Mouse (Mus musculus): ENCODE measurements at regions not wholly inside any gene's neighbourhood (a gene's known extent, or its start where the extent isn't known, plus 50 kb on each side); places are given as distances from the start of the nearest gene placed in this dataset.
A peak's percentile ranks its signal among the peaks of the same experiment; 100 is the strongest.

DNA sequence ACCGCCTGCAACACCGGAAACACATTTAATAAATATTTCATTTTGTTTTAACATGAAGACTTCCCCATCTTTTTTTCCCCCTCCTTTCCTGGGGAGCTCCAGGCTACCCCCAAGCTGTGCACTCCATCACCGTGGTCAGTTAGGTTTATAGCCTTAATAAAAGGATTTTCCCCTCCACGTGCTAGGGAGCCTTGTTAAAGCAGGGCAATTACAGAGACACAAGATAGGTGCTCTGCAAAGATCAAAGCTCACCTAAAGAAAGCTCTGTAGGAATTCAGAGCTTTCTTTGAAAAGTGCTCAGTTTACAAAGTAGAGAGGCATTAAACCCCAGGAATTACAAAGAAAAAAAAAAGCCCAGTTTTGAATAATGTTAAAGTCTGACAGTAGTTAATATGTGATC, 61.6 kb upstream of the Etaa1 start:
- no peak for DNase-seq (ENCODE audit: low spot score in 2 of 2)

DNA sequence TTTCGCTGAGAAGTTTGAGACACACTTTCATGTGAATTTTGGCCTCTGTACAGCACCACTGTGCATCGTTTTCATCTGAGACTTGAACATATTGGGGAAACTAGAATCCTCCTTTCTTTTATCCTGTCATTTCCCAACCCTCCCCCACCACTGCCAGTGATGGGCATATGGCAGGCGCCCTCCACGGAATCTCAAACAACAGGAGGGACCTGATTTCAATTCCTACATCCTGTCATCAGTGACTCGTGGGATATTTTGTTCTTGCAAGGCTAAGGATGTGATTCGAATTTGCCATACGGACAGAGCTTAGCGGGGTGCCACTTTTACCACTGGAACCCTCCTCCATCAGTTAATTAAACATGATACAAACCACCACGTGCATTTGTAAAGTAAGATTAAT, 60.9 kb upstream of the Etaa1 start:
- DNase-seq (ENCODE audit: low spot score in 2 of 2), result no peak

DNA sequence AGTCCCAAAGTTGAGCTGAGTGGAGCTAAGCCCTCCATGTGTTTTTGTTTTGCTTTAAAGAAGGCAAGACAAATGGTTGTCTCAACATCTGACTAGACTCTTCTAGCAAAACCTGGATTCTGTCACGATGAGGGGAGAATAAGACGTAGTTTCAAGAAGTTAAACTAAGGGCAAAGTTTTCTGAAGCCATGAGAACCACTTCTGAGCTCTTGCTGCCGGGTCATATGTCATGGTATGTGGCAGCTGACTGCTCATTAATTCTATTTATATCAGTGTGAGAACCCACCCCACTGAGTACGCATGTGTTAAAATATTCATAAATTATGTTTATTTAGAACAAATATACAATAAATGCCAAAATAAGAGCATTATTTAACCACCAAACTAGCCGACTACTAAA, 58.4 kb upstream of the Etaa1 start:
- no peak for DNase-seq (ENCODE audit: low spot score in 2 of 2)

DNA sequence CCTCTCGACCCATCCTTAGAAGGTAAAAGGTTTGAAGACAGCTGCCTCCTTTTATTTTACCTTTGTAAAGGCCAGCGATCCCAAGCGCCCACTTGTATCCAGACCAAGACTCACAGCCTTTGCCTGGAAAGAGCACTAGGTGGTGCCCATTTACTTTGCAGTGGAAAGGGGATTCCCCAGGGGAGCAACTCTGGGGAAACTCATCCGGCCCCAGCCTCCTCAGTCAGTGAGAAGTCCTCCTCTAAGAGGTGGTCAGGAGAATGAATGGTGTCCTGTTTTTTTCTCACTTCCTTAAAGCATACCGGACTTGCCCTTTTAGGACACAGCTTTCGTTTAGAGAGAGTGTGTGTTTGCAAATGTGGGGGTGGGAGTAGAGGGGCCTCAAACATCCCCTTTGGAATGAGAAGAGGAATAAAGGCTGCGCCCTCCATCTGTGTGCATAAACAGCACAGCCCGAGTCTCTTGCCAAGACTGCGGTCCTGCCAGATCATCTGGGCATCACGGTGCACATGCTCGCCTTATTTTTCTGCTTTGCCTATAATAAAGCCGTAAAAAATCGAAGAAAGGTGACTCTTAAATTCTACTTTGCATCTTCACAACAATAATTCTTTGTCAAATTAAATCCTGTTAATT, 57.5 kb upstream of the Etaa1 start:
- DNase-seq (ENCODE audit: low spot score in 2 of 2), result peak; percentile 2

DNA sequence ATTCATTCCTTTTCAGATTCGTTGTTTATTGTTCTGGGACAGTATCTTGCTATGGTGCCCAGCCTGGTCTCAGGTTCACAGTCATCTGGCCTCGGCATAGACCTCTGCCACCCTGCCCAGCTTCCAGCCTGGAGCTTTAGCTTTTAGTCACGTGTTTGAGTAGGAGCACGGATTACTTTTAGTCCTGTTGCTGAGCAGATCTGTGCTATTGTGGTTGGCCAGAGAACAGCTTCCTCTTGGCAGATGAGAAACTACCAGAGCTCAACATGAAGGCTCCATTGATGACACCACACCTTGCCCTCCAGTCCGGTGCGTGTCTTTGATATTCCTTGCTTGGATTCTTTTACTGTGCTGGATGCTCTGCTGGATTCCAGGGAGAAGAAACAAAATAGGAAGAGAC, 54.5 kb upstream of the Etaa1 start:
- no peak for DNase-seq (ENCODE audit: low spot score in 2 of 2)

All from right cerebral cortex, adult 2 months (tissue).